Mouse (Mus musculus): Measurements from ENCODE around the gene Gfm1.

The Gfm1 gene

GRCm38 (mm10) chr3:67429999-67430380 lies at the start of gene Gfm1:
Gene Gfm1, plus strand, starts transcription at chr3:67430096.
- in situ Hi-C loops (cut with MseI, MboI), result no loop called here

DNA sequence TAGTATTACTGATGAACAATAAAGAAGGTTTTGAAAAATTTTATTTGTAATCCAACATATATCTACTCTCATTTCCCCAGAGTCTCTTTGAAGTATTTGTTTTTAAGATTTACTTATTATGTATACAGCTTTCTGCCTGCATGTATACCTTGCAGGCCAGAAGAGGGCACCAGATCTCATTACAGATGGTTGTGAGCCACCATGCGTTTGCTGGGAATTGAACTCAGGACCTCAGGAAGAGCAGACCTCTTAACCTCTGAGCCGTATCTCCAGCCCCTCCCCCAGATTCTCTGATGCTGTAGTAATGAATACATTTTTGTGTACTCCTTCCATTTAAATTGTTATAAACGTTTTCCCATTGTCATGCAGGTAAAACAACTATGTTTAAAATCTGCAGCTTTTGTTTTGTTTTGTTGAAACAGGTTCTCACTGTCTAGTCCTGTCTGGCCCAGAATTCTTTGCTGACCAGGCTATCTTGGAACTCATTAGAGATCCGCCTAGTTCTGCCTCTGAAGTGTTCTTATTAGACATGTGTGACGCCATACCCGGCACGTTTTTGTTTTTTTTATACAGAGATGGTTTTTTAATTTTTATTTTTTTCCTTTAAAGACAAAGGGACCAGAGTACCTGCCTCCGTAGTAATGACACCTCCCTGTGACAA lies 428 bp upstream of the Gfm1 start:
- in situ Hi-C loops (cut with MseI, MboI), result no loop called here

- in situ Hi-C loops (cut with MseI, MboI), result no loop called here
Measured at GRCm38 (mm10) chr3:67434011-67434410, 4.1 kb downstream of the Gfm1 start.

- in situ Hi-C loops (cut with MseI, MboI), result no loop called here
Measured at GRCm38 (mm10) chr3:67447143-67447542, 17.2 kb downstream of the Gfm1 start.

- in situ Hi-C loops (cut with MseI, MboI), result no loop called here
Measured at GRCm38 (mm10) chr3:67449660-67450059, 19.8 kb downstream of the Gfm1 start.

- in situ Hi-C loops (cut with MseI, MboI), result no loop called here
Measured at GRCm38 (mm10) chr3:67450601-67451210, 20.8 kb downstream of the Gfm1 start.

- in situ Hi-C loops (cut with MseI, MboI), result no loop called here
Measured at GRCm38 (mm10) chr3:67459881-67460280, 30.0 kb downstream of the Gfm1 start.

- in situ Hi-C loops (cut with MseI, MboI), result no loop called here
Measured at GRCm38 (mm10) chr3:67462015-67462414, 32.1 kb downstream of the Gfm1 start.

DNA sequence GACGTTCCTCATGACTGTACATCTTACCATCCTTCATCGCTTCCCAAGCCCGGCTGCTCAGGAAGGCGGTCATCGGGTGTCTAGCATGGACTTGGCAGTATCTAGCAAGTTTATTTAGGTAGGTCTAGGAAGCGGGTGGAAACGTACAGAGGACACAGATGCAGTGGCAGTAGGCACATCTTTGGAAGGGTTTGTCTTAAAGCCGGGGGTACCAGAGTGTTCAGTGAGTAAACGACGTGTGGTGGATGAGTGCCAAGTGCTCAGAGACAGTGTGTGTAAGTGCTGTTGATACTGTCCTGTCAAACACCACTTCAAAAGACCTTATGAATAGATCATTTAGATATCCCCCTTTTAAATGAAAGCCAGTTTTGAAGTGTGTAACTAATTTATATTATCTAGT lies 32.7 kb downstream of the Gfm1 start:
- in situ Hi-C loops (cut with MseI, MboI), result no loop called here

GRCm38 (mm10) chr3:67463001-67463400 lies 33.1 kb downstream of the Gfm1 start:
- in situ Hi-C loops (cut with MseI, MboI), result no loop called here

GRCm38 (mm10) chr3:67463450-67464372 lies 33.8 kb downstream of the Gfm1 start, which contains the start of gene Lxn:
Gene Lxn, minus strand, starts transcription at chr3:67463926.
- in situ Hi-C loops (cut with MseI, MboI), result no loop called here

GRCm38 (mm10) chr3:67466576-67466975 lies 36.7 kb downstream of the Gfm1 start:
- in situ Hi-C loops (cut with MseI, MboI), result no loop called here

- in situ Hi-C loops (cut with MseI, MboI), result no loop called here
Measured at GRCm38 (mm10) chr3:67467281-67467680, 37.4 kb downstream of the Gfm1 start.

- in situ Hi-C loops (cut with MseI, MboI), result no loop called here
Measured at GRCm38 (mm10) chr3:67471408-67472127, 41.7 kb downstream of the Gfm1 start.

GRCm38 (mm10) chr3:67473438-67473837 lies 43.5 kb downstream of the Gfm1 start:
- in situ Hi-C loops (cut with MseI, MboI), result no loop called here

GRCm38 (mm10) chr3:67479806-67480205 lies 49.9 kb downstream of the Gfm1 start:
- in situ Hi-C loops (cut with MseI, MboI), result no loop called here

DNA sequence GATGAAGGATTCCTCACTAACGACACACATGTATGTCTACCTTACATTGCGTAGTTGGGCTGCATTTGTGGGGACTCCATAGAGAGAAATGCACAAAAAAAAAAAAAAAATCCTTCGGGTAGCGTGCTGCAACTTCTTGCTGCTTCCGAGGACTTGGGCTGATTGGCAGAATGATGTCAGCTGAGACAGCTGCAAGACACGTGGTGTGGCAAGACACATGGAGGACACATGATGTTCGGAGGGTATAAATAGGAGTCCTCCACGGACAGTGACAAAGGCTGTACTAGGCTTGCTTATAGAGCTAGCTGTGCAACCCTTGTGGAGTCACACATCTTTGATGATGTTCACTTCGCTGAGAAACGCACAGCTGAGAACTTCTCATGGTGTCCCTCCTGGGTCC lies 52.5 kb downstream of the Gfm1 start:
- in situ Hi-C loops (cut with MseI, MboI), result no loop called here

GRCm38 (mm10) chr3:67485233-67485632 lies 55.3 kb downstream of the Gfm1 start:
- in situ Hi-C loops (cut with MseI, MboI), result no loop called here

GRCm38 (mm10) chr3:67490156-67490555 lies 60.3 kb downstream of the Gfm1 start:
- in situ Hi-C loops (cut with MseI, MboI), result no loop called here

DNA sequence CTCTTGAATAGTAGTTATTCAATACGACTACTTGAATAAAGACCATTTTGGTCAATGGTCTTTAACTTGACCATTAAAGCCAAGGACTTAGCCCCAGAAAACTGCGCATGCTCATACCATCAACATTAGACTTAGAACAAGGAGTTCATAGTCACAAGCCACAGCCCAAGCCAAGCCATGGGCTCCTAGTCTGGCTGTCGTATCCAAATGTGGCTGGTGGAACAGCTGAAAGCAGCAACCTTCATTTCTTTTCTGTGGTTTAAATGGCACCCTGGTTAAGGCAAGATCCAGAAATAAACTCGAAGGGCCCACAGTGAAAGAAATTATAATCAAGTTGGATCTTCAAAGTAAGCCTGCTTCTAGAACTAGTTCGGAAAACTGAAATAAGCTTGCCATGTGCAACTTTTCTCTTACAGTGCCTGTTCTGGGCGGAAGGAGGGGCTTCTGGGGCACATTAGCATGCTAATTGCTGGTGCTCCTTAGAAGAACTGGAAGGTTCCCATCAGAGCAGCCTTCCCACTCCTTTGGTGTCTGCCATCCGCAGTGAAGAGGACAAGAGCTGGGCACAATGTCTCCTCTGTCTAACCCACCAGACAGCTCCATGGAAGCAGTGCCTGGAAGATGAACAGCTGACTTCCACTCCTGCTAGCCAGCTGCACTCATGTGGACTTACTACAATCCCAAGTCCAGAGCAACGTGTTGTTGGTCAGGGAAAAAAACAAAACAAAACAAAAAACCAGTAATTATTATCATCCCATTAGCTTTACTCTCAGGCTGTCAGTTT lies 62.4 kb downstream of the Gfm1 start:
- in situ Hi-C loops (cut with MseI, MboI), result no loop called here

- in situ Hi-C loops (cut with MseI, MboI), result no loop called here
Measured at GRCm38 (mm10) chr3:67493132-67493531, 63.2 kb downstream of the Gfm1 start.

All from mouse trophoblast stem cell (cell line).